Mouse (Mus musculus): ENCODE measurements at regions not wholly inside any gene's neighbourhood (a gene's known extent, or its start where the extent isn't known, plus 50 kb on each side); places are given as distances from the start of the nearest gene placed in this dataset.

- 78% methylated on average over 5 of the region's 5 CpGs for WGBS
- DNase-seq: no peak
- Histone ChIP-seq H3K4me3 (no peak overlapping the region), H3K27ac (no peak overlapping the region), H3K36me3 (ENCODE audit: control insufficient read depth, insufficient read depth, low read length) (no peaks in the 10 kb centered on the region), H3K27me3 (ENCODE audit: control insufficient read depth, insufficient read depth, low read length) (no peaks in the 10 kb centered on the region), H3K79me2 (replicated peaks; ENCODE audit: control insufficient read depth, insufficient read depth, low read length) (no peaks in the 10 kb centered on the region), H3K9ac (ENCODE audit: low read depth, low read length) (no peak overlapping the region), H3K4me1 (ENCODE audit: control insufficient read depth, insufficient read depth, low read length) (no peaks in the 10 kb centered on the region)
- intact Hi-C loops (cut with DNase I): no loop called here
- TF ChIP-seq POLR2A (IDR thresholded peaks at IDR 0.05; ENCODE audit: insufficient read depth, low read depth, low read length): no peak
- no peak for TF ChIP-seq CTCF (IDR thresholded peaks at IDR 0.05)
- TF ChIP-seq EP300 (IDR thresholded peaks at IDR 0.05; ENCODE audit: insufficient read depth, low read depth, low read length): no peak
Measured at GRCm38 (mm10) chr10:99538639-99539038, 220.8 kb downstream of the Csl start.

GRCm38 (mm10) chr10:99552373-99552772 lies 207.1 kb downstream of the Csl start:
- Histone ChIP-seq H3K9ac (ENCODE audit: low read depth, low read length) (no peak overlapping the region), H3K27me3 (ENCODE audit: control insufficient read depth, insufficient read depth, low read length) (no peaks in the 10 kb centered on the region), H3K79me2 (replicated peaks; ENCODE audit: control insufficient read depth, insufficient read depth, low read length) (no peaks in the 10 kb centered on the region), H3K4me3 (no peak overlapping the region), H3K27ac (no peak overlapping the region), H3K36me3 (ENCODE audit: control insufficient read depth, insufficient read depth, low read length) (no peaks in the 10 kb centered on the region), H3K4me1 (ENCODE audit: control insufficient read depth, insufficient read depth, low read length) (no peaks in the 10 kb centered on the region; the same call in 1 of the 2 replicates)
- no peak for DNase-seq
- TF ChIP-seq POLR2A (IDR thresholded peaks at IDR 0.05; ENCODE audit: insufficient read depth, low read depth, low read length) (no peak), EP300 (IDR thresholded peaks at IDR 0.05; ENCODE audit: insufficient read depth, low read depth, low read length) (no peak), CTCF (IDR thresholded peaks at IDR 0.05) (no peak)
- intact Hi-C loops (cut with DNase I): no loop called here
- 91% methylated on average over 4 of the region's 4 CpGs for WGBS

GRCm38 (mm10) chr10:99552836-99553540 lies 206.5 kb downstream of the Csl start:
- H3K36me3 ChIP-seq (ENCODE audit: control insufficient read depth, insufficient read depth, low read length): no peaks in the 10 kb centered on the region
- intact Hi-C loops (cut with DNase I): no loop called here
- no peaks in the 10 kb centered on the region for H3K79me2 ChIP-seq (replicated peaks; ENCODE audit: control insufficient read depth, insufficient read depth, low read length)
- no peak for DNase-seq
- no peak for TF ChIP-seq CTCF (IDR thresholded peaks at IDR 0.05)
- no peak for TF ChIP-seq EP300 (IDR thresholded peaks at IDR 0.05; ENCODE audit: insufficient read depth, low read depth, low read length)
- TF ChIP-seq POLR2A (IDR thresholded peaks at IDR 0.05; ENCODE audit: insufficient read depth, low read depth, low read length): no peak
- no peak overlapping the region for H3K27ac ChIP-seq
- no peak overlapping the region for H3K9ac ChIP-seq (ENCODE audit: low read depth, low read length)
- H3K4me3 ChIP-seq: no peak overlapping the region
- WGBS: 89% methylated on average over 12 of the region's 12 CpGs
- H3K27me3 ChIP-seq (ENCODE audit: control insufficient read depth, insufficient read depth, low read length): no peaks in the 10 kb centered on the region
- H3K4me1 ChIP-seq (ENCODE audit: control insufficient read depth, insufficient read depth, low read length): no peaks in the 10 kb centered on the region; the same call in 1 of the 2 replicates

- Histone ChIP-seq H3K79me2 (replicated peaks; ENCODE audit: control insufficient read depth, insufficient read depth, low read length) (no peaks in the 10 kb centered on the region), H3K36me3 (ENCODE audit: control insufficient read depth, insufficient read depth, low read length) (no peaks in the 10 kb centered on the region), H3K27me3 (ENCODE audit: control insufficient read depth, insufficient read depth, low read length) (no peaks in the 10 kb centered on the region), H3K9ac (ENCODE audit: low read depth, low read length) (no peak overlapping the region), H3K27ac (no peak overlapping the region), H3K4me3 (no peak overlapping the region), H3K4me1 (ENCODE audit: control insufficient read depth, insufficient read depth, low read length) (no peaks in the 10 kb centered on the region; the same call in 1 of the 2 replicates)
- DNase-seq: no peak
- intact Hi-C loops (cut with DNase I): no loop called here
- TF ChIP-seq EP300 (IDR thresholded peaks at IDR 0.05; ENCODE audit: insufficient read depth, low read depth, low read length) (no peak), CTCF (IDR thresholded peaks at IDR 0.05) (no peak), POLR2A (IDR thresholded peaks at IDR 0.05; ENCODE audit: insufficient read depth, low read depth, low read length) (no peak)
- WGBS: 86% methylated on average over 2 of the region's 2 CpGs
Measured at GRCm38 (mm10) chr10:99555021-99555420, 204.4 kb downstream of the Csl start.

GRCm38 (mm10) chr10:99555658-99556352 lies 203.7 kb downstream of the Csl start:
- no peaks in the 10 kb centered on the region for H3K79me2 ChIP-seq (replicated peaks; ENCODE audit: control insufficient read depth, insufficient read depth, low read length)
- no peak overlapping the region for H3K9ac ChIP-seq (ENCODE audit: low read depth, low read length)
- no peaks in the 10 kb centered on the region for H3K27me3 ChIP-seq (ENCODE audit: control insufficient read depth, insufficient read depth, low read length)
- no peak for DNase-seq
- WGBS: 51% methylated on average over 12 of the region's 12 CpGs
- no peaks in the 10 kb centered on the region; the same call in 1 of the 2 replicates for H3K4me1 ChIP-seq (ENCODE audit: control insufficient read depth, insufficient read depth, low read length)
- H3K36me3 ChIP-seq (ENCODE audit: control insufficient read depth, insufficient read depth, low read length): no peaks in the 10 kb centered on the region
- H3K27ac ChIP-seq: no peak overlapping the region
- TF ChIP-seq EP300 (IDR thresholded peaks at IDR 0.05; ENCODE audit: insufficient read depth, low read depth, low read length) (no peak), POLR2A (IDR thresholded peaks at IDR 0.05; ENCODE audit: insufficient read depth, low read depth, low read length) (no peak), CTCF (IDR thresholded peaks at IDR 0.05) (no peak)
- intact Hi-C loops (cut with DNase I): no loop called here
- H3K4me3 ChIP-seq: no peak overlapping the region
